17 mouse cellular contexts compared by ENCODE assay signal in genomic region chr16:75889081-75889646, GRCm38 (mm10).
"Had no signal": no experiment of that assay in that cellular context is flagged by ENCODE, and none has a peak within 500 bp of the region (broad histone marks: within the 10 kb centered on the region; RNA-seq: fewer than 3 reads in every experiment).

No protein-coding gene starts in this region.

- H3K4me2 ChIP-seq: limb, embryonic 13.5 days; liver, embryonic 12.5 days; liver, embryonic 15.5 days; lung, embryonic 15.5 days had no signal

- ATAC-seq: liver, embryonic 12.5 days had no signal

- H3K4me1 ChIP-seq: limb, embryonic 10.5 days; limb, embryonic 13.5 days; lung, embryonic 15.5 days had no signal

- H3K27ac ChIP-seq: kidney, postnatal 0 days; layer of hippocampus, adult 2 months; limb, embryonic 10.5 days; limb, embryonic 13.5 days; liver, embryonic 12.5 days; liver, embryonic 15.5 days; lung, embryonic 15.5 days had no signal

- DNase-seq: kidney, adult 18-20 months; kidney, adult 9 months; kidney, postnatal 25 days; layer of hippocampus, adult 9-11 months; liver; lung, adult 18-20 months; lung, postnatal 10 days; lung, postnatal 36 days; thymus, adult 18-20 months; thymus, postnatal 4 days had no signal

- H3K9me3 ChIP-seq: limb, embryonic 10.5 days; limb, embryonic 13.5 days; liver, embryonic 12.5 days; liver, embryonic 15.5 days; lung, embryonic 15.5 days had no signal

- H3K27me3 ChIP-seq: limb, embryonic 13.5 days; liver, embryonic 12.5 days; liver, embryonic 15.5 days; lung, embryonic 15.5 days had no signal

- H3K9ac ChIP-seq: limb, embryonic 13.5 days; liver, embryonic 12.5 days; liver, embryonic 15.5 days; lung, embryonic 15.5 days had no signal

- H3K36me3 ChIP-seq: limb, embryonic 10.5 days; limb, embryonic 13.5 days; liver, embryonic 15.5 days; lung, embryonic 15.5 days had no signal

- H3K4me3 ChIP-seq: layer of hippocampus, adult 2 months; limb, embryonic 10.5 days; limb, embryonic 13.5 days; liver, embryonic 12.5 days; liver, embryonic 15.5 days; lung, embryonic 15.5 days had no signal
